Mouse (Mus musculus) retina, postnatal 7 days (tissue): ENCODE data around the gene Nup62.

ENCODE experiments used
- DNase-seq: peaks from one replicate; pipeline ENCODE4 v3.0.0-alpha.2; 2012; ENCODE audit warnings: low read depth, low spot score

The Nup62 gene

GRCm38 (mm10) chr7:44848561-44849415 is 32.9 kb downstream of the Nup62 start, which contains the start of the genes Akt1s1 and Tbc1d17:
Gene Akt1s1 (plus strand): TSS chr7:44848991.
Gene Tbc1d17 (minus strand): TSS chr7:44849079.
- peak; percentile 99 for DNase-seq

GRCm38 (mm10) chr7:44849416-44850111 is 33.7 kb downstream of the Nup62 start:
- peak; percentile 89 for DNase-seq

- peak; percentile 47 for DNase-seq
Observed at GRCm38 (mm10) chr7:44850146-44850545, 34.3 kb downstream of the Nup62 start.

GRCm38 (mm10) chr7:44850789-44851624 is 35.1 kb downstream of the Nup62 start:
- DNase-seq: no peak

GRCm38 (mm10) chr7:44851625-44852234 is 35.8 kb downstream of the Nup62 start:
- DNase-seq: no peak

- no peak for DNase-seq
Observed at GRCm38 (mm10) chr7:44852259-44853027, 36.6 kb downstream of the Nup62 start.

GRCm38 (mm10) chr7:44853065-44853464 is 37.2 kb downstream of the Nup62 start:
- DNase-seq: no peak

GRCm38 (mm10) chr7:44853596-44854355 is 37.9 kb downstream of the Nup62 start:
- DNase-seq: no peak

GRCm38 (mm10) chr7:44854356-44855031 is 38.6 kb downstream of the Nup62 start:
- peak; percentile 46 for DNase-seq

GRCm38 (mm10) chr7:44855036-44855435 is 39.1 kb downstream of the Nup62 start:
- no peak for DNase-seq

- DNase-seq: no peak
Observed at GRCm38 (mm10) chr7:44856265-44856916, 40.5 kb downstream of the Nup62 start.

- DNase-seq: peak; percentile 77
Observed at GRCm38 (mm10) chr7:44857042-44857552, 41.2 kb downstream of the Nup62 start, which contains the start of gene Pnkp. Gene Pnkp (plus strand): TSS chr7:44857139.

- DNase-seq: no peak
Observed at GRCm38 (mm10) chr7:44857905-44858304, 42.0 kb downstream of the Nup62 start.

GRCm38 (mm10) chr7:44859896-44860295 is 44.0 kb downstream of the Nup62 start:
- DNase-seq: no peak

GRCm38 (mm10) chr7:44860576-44861428 is 44.9 kb downstream of the Nup62 start:
- DNase-seq: peak; percentile 62

- DNase-seq: no peak
Observed at GRCm38 (mm10) chr7:44861429-44861816, 45.5 kb downstream of the Nup62 start.

GRCm38 (mm10) chr7:44862434-44862833 is 46.5 kb downstream of the Nup62 start:
- no peak for DNase-seq
